Mouse (Mus musculus) hindbrain, embryonic 15.5 days (tissue): ENCODE measurements at regions not wholly inside any gene's neighbourhood (a gene's known extent, or its start where the extent isn't known, plus 50 kb on each side); places are given as distances from the start of the nearest gene placed in this dataset.

Experiments used
- ATAC-seq: fragments of 200-750 bp; cut with Nextera tagmentation; 2 replicates; pipeline ENCODE4 v1.8.0; 2017; ENCODE audit warnings: low read depth, moderate number of reproducible peaks, moderate TSS enrichment; ENCODE audit not compliant: low FRiP score
- H3K27ac ChIP-seq: fragments of 300-500 bp; sonication (generic); replicated peaks from 2 replicates; pipeline ENCODE4 v1.5.1; 2015; ENCODE audit warnings: mild to moderate bottlenecking, inconsistent platforms
- H3K27me3 ChIP-seq: fragments of 300-500 bp; sonication (generic); 2 replicates; pipeline ENCODE4 v1.6.1; 2015; ENCODE audit warnings: control low read depth, inconsistent platforms
- H3K36me3 ChIP-seq: fragments of 300-500 bp; sonication (generic); 2 replicates; pipeline ENCODE4 v1.6.1; 2015; ENCODE audit warnings: control low read depth, inconsistent platforms
- H3K4me1 ChIP-seq: fragments of 300-500 bp; sonication (generic); replicated peaks from 2 replicates; pipeline ENCODE4 v1.6.1; 2015; ENCODE audit warnings: control low read depth, inconsistent platforms
- H3K4me2 ChIP-seq: fragments of 300-500 bp; sonication (generic); 2 replicates; pipeline ENCODE4 v1.6.1; 2015; ENCODE audit warnings: moderate library complexity, mild to moderate bottlenecking, inconsistent platforms
- H3K4me3 ChIP-seq: fragments of 300-500 bp; sonication (generic); 2 replicates; pipeline ENCODE4 v1.5.1; 2015; ENCODE audit warnings: mild to moderate bottlenecking, inconsistent platforms
- H3K9ac ChIP-seq: fragments of 300-500 bp; sonication (generic); 2 replicates; pipeline ENCODE4 v1.6.1; 2015; ENCODE audit warnings: inconsistent platforms
- H3K9me3 ChIP-seq: fragments of 300-500 bp; sonication (generic); 2 replicates; pipeline ENCODE4 v1.6.1; 2016; ENCODE audit warnings: control low read depth, inconsistent platforms
- WGBS: fragments of 180-500 bp; shearing (Covaris S2); methylation state at CpG from one replicate; pipeline ENCODE4 v1.1.7; 2015; 5-methylcytosine and 5-hydroxymethylcytosine counted together

DNA sequence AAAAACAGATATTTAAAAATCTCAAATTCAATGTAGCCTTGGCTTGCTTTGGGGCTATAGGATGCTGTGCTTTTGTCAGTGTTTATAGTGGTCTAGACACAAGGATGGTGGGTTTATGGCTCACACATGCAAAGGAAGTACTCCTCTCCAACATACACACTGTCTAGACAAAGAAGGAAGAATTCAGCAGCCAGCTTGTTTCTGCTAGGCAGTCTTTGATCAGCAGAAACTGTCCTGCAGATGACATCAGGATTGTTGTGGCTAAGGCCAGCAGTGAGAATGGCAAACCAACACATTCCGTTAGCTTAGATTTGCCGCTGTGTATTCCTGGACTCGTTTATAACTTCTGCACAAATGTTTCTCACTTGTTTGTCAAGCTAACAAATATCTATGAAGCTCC lies 325.9 kb upstream of the Actbl2 start:
- Histone ChIP-seq H3K4me3 (no peak overlapping the region), H3K9me3 (no peaks in the 10 kb centered on the region), H3K9ac (no peak overlapping the region), H3K4me1 (no peaks in the 10 kb centered on the region), H3K27ac (no peak overlapping the region), H3K27me3 (no peaks in the 10 kb centered on the region), H3K4me2 (no peak overlapping the region), H3K36me3 (no peaks in the 10 kb centered on the region)
- no peak for ATAC-seq
- WGBS: 90% methylated on average over 3 of the region's 3 CpGs

DNA sequence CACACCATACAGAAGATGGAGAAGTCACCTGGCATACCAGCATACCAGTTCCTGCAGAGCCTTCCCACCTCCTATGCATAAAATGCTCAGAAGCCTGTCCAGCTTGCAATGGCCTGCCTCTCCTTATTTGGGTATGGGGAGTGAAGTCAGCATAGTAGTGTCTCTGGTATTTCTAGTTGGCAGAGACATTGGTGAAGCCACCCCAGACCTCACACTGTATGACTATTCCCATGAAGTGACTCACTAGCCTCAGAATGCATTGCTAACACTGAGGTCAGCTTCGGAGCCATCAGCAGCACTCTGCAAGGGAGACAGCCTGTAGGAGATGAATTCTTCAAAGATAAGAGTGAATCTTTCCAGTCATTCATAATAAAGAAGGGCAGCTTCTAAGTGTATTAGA lies 325.2 kb upstream of the Actbl2 start:
- whole genome bisulfite sequencing: 93% methylated on average over 1 of the region's 1 CpGs
- Histone ChIP-seq H3K4me2 (no peak overlapping the region), H3K27ac (no peak overlapping the region), H3K9ac (no peak overlapping the region), H3K4me1 (no peaks in the 10 kb centered on the region), H3K4me3 (no peak overlapping the region), H3K36me3 (no peaks in the 10 kb centered on the region), H3K27me3 (no peaks in the 10 kb centered on the region), H3K9me3 (no peaks in the 10 kb centered on the region)
- no peak for ATAC-seq

- Histone ChIP-seq H3K4me3 (no peak overlapping the region), H3K9ac (no peak overlapping the region), H3K27ac (no peak overlapping the region), H3K27me3 (no peaks in the 10 kb centered on the region), H3K36me3 (no peaks in the 10 kb centered on the region), H3K4me1 (no peaks in the 10 kb centered on the region), H3K4me2 (no peak overlapping the region), H3K9me3 (no peaks in the 10 kb centered on the region)
- 70% methylated on average over 1 of the region's 1 CpGs for WGBS
- ATAC-seq: no peak
Measured at GRCm38 (mm10) chr13:110941587-110941986, 313.2 kb upstream of the Actbl2 start.

GRCm38 (mm10) chr13:110942986-110943644 lies 311.7 kb upstream of the Actbl2 start:
- Histone ChIP-seq H3K27me3 (no peaks in the 10 kb centered on the region), H3K4me2 (no peak overlapping the region), H3K9ac (no peak overlapping the region), H3K9me3 (no peaks in the 10 kb centered on the region), H3K4me3 (no peak overlapping the region), H3K27ac (no peak overlapping the region), H3K36me3 (no peaks in the 10 kb centered on the region), H3K4me1 (no peaks in the 10 kb centered on the region)
- no peak for ATAC-seq
- 90% methylated on average over 4 of the region's 4 CpGs for WGBS

GRCm38 (mm10) chr13:110944061-110944460 lies 310.8 kb upstream of the Actbl2 start:
- no peaks in the 10 kb centered on the region for H3K4me1 ChIP-seq
- H3K9me3 ChIP-seq: no peaks in the 10 kb centered on the region
- no peak overlapping the region for H3K9ac ChIP-seq
- no peak overlapping the region for H3K4me2 ChIP-seq
- H3K4me3 ChIP-seq: no peak overlapping the region
- no peak overlapping the region for H3K27ac ChIP-seq
- no peaks in the 10 kb centered on the region for H3K36me3 ChIP-seq
- no peak for ATAC-seq
- 83% methylated on average over 4 of the region's 4 CpGs for WGBS
- no peaks in the 10 kb centered on the region for H3K27me3 ChIP-seq

- Histone ChIP-seq H3K4me1 (no peaks in the 10 kb centered on the region), H3K27ac (no peak overlapping the region), H3K36me3 (no peaks in the 10 kb centered on the region), H3K4me3 (no peak overlapping the region), H3K9ac (no peak overlapping the region), H3K9me3 (no peaks in the 10 kb centered on the region), H3K27me3 (no peaks in the 10 kb centered on the region), H3K4me2 (no peak overlapping the region)
- WGBS: 94% methylated on average over 5 of the region's 5 CpGs
- no peak for ATAC-seq
Measured at GRCm38 (mm10) chr13:110944683-110945082, 310.1 kb upstream of the Actbl2 start.

GRCm38 (mm10) chr13:110960212-110960611 lies 294.6 kb upstream of the Actbl2 start:
- H3K9ac ChIP-seq: no peak overlapping the region
- H3K27me3 ChIP-seq: no peaks in the 10 kb centered on the region
- WGBS: 68% methylated on average over 5 of the region's 5 CpGs
- no peaks in the 10 kb centered on the region for H3K4me1 ChIP-seq
- H3K4me2 ChIP-seq: no peak overlapping the region
- no peak overlapping the region for H3K4me3 ChIP-seq
- H3K36me3 ChIP-seq: no peaks in the 10 kb centered on the region
- no peak for ATAC-seq
- no peaks in the 10 kb centered on the region for H3K9me3 ChIP-seq
- no peak overlapping the region for H3K27ac ChIP-seq

DNA sequence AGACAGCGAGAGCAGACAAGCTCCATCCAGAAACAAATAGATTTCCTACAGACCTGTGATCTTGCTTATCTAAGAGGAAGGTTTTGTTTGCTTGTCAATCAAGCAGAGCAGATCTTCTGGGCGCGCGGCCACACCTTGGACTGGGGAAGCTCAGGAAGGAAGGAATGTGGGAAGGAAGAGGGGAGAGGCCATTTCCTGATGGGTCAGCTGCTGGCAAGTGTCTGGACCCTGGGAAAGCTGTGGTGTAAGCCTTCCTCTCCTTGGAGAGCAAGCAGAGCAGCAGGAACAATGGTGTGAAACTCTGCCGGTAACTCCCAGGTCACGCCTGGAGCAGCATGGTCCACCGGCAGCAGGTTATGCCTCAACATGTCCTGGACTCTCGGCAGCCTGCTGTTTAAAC lies 287.7 kb upstream of the Actbl2 start:
- Histone ChIP-seq H3K27me3 (no peaks in the 10 kb centered on the region), H3K4me2 (no peak overlapping the region), H3K4me1 (peaks cover 7% of the 10 kb centered on the region; the same call in 1 of the 2 replicates), H3K27ac (no peak overlapping the region; the same call in 1 of the 2 replicates), H3K4me3 (no peak overlapping the region), H3K9me3 (no peaks in the 10 kb centered on the region), H3K9ac (no peak overlapping the region), H3K36me3 (no peaks in the 10 kb centered on the region)
- WGBS: 70% methylated on average over 8 of the region's 8 CpGs
- ATAC-seq: no peak

GRCm38 (mm10) chr13:110967626-110968506 lies 286.9 kb upstream of the Actbl2 start:
- H3K4me2 ChIP-seq: no peak overlapping the region
- ATAC-seq: peak; percentile 96
- H3K9me3 ChIP-seq: no peaks in the 10 kb centered on the region
- H3K4me1 ChIP-seq: peaks cover 7% of the 10 kb centered on the region; the same call in 1 of the 2 replicates
- H3K27ac ChIP-seq: no peak overlapping the region; the same call in 1 of the 2 replicates
- H3K9ac ChIP-seq: no peak overlapping the region
- H3K36me3 ChIP-seq: no peaks in the 10 kb centered on the region
- no peak overlapping the region for H3K4me3 ChIP-seq
- WGBS: 51% methylated on average over 5 of the region's 5 CpGs
- no peaks in the 10 kb centered on the region for H3K27me3 ChIP-seq

DNA sequence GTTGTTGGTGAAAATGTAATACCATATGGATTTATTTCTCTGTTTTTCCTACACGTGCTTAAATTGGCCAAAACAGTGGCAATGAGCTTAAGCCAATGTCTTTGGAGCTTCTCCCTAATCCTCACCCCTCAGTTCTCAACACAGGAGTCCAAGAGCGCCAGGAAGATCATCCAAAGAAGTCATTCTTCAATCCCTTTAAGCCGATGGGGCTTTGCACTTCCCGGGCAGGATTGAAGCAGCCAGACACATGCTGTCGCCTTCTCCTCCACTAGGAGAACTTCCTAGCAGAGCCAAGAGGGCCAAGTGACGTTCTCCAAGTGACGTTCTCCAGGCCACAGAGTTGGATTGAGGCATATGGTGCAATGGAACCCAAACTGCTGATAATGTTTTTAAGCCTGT lies 286.3 kb upstream of the Actbl2 start:
- Histone ChIP-seq H3K27ac (no peak overlapping the region), H3K9me3 (no peaks in the 10 kb centered on the region), H3K9ac (no peak overlapping the region), H3K36me3 (no peaks in the 10 kb centered on the region), H3K4me3 (no peak overlapping the region), H3K27me3 (no peaks in the 10 kb centered on the region), H3K4me1 (peaks cover 7% of the 10 kb centered on the region; the same call in 1 of the 2 replicates), H3K4me2 (no peak overlapping the region)
- WGBS: 56% methylated on average over 7 of the region's 7 CpGs
- peak; percentile 48; the same call in 1 of the 2 replicates for ATAC-seq

- Histone ChIP-seq H3K9me3 (no peaks in the 10 kb centered on the region), H3K27me3 (no peaks in the 10 kb centered on the region), H3K4me2 (no peak overlapping the region), H3K4me3 (no peak overlapping the region), H3K4me1 (no peaks in the 10 kb centered on the region), H3K36me3 (no peaks in the 10 kb centered on the region), H3K27ac (no peak overlapping the region), H3K9ac (no peak overlapping the region)
- WGBS: 88% methylated on average over 5 of the region's 5 CpGs
- ATAC-seq: no peak
Measured at GRCm38 (mm10) chr13:110977379-110977778, 277.4 kb upstream of the Actbl2 start.

GRCm38 (mm10) chr13:110978022-110978421 lies 276.8 kb upstream of the Actbl2 start:
- Histone ChIP-seq H3K4me3 (no peak overlapping the region), H3K9ac (no peak overlapping the region), H3K27me3 (no peaks in the 10 kb centered on the region), H3K4me1 (no peaks in the 10 kb centered on the region), H3K36me3 (no peaks in the 10 kb centered on the region), H3K9me3 (no peaks in the 10 kb centered on the region), H3K4me2 (no peak overlapping the region), H3K27ac (no peak overlapping the region)
- WGBS: 89% methylated on average over 3 of the region's 3 CpGs
- no peak for ATAC-seq
